Mouse (Mus musculus): ENCODE data around the gene Srcin1.

Srcin1 gene

DNA sequence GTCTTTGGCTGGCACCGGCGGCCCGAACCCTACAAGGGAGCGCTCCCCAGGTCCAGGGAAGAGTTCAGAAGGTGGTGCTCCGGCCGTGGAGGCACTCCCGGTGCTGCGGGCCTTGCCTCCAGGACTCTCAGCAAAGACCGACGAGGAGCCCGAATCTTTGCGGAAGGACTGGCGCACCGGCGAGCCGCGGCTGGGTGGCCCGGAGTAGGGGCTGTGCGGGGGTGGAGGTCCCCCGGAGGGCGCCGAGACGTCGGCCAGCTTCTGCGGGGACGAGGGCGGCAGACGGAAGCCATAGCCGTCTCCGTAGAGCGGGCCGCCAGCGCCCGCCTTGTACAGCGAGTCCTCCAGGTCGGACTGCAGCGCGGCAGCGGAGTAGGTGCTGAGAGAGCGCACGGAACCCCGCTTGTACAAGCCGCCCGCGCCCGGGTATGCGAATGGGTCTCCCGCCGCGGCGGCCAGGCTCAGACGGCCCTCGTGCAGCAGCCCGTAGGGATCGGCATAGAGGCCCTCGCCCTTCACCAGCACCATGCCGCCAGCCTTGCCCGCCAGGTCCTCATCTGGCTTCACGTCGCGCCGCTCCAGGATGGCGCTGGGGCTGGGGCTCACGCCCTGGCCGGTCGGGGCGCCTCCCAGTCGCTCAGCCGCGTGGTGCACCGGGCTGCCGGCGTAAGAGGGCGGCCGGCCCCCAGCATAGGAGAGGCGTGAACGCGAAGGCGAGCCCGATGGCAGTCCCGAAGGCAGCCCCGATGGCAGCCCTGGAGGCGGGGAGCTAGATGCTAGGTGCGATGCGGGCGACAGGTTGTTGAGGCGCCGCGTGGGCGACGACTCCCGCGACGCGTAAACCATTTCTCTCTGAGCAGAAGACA, 41.3 kb downstream of the Srcin1 start:
- CTCF ChIA-PET = no interaction called here

DNA sequence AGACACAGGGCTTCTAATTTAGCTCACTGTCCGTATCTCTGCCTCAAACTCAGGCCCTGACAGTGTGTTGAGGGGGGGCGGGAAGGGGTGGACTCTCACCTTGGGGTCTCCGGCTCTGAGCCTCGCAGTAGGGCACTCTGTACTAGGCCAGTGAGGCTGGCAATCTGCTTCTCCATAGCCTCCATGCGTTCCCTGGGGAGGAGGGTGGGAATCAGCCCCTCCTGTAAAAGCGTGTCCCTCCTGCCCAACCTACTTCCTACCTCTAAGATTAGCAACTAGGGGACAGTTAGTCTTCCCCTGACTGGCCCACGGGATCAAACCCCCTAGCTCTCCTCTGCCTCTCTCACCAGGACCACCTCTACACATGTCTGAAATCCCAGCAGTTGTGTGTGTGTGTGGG, 42.3 kb downstream of the Srcin1 start:
- CTCF ChIA-PET = no interaction called here

DNA sequence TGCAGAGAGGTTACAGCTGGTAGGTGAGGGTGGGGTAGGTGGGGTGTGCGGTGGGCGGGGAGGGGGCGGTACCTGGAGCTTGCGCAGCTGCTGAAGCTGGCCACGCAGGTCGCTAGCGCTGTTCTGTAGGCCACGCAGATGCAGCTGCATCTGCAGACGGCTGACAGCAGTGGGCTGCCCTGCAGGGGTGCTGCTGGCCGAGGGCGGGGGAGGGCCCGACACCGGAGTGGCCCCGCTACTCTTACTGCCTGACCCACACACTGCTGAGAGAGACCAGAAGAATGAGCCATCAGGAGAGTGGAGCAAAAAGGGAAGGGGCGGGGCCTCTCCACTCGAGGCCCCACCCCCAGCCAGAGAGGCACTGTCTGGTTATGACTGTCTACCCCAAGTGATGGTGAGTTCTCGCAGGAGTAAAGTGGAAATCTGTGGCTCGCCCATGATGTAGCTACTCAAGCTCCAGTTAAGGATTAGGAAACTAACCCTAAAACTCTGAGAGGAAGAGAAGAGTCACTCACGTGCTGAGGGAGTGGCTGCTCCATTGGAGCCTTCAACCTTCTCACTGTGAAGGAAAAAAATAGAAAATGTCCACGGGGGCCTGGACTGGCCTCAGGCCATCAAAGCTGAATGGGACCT, 42.9 kb downstream of the Srcin1 start:
- CTCF ChIA-PET = no interaction called here

DNA sequence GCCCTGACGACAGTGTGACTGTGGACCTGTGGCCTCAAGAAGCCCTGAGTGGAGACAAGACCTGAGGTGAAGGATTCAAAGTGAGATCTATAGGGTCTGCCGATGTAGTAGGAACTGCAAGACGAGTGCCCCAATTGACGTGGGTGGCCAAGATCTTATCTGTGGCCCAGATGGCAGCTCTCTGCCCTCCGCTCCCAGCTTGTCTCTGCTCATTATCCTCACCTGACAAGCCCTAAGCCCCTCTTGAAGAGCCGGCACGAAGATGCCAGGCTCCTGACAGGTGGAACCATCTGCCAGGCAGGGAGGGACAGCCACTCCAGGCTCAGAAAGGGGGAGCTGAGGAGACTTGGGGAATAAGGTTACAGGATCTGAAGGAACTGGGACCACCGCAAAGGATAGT, 43.6 kb downstream of the Srcin1 start:
- CTCF ChIA-PET = interaction anchor here (0.5 to 1.0 kb wide), 2 partner anchors 44 to 1781 kb away, joined by 3 to 4 read pairs; partner anchors contain the start of gene Srcin1

DNA sequence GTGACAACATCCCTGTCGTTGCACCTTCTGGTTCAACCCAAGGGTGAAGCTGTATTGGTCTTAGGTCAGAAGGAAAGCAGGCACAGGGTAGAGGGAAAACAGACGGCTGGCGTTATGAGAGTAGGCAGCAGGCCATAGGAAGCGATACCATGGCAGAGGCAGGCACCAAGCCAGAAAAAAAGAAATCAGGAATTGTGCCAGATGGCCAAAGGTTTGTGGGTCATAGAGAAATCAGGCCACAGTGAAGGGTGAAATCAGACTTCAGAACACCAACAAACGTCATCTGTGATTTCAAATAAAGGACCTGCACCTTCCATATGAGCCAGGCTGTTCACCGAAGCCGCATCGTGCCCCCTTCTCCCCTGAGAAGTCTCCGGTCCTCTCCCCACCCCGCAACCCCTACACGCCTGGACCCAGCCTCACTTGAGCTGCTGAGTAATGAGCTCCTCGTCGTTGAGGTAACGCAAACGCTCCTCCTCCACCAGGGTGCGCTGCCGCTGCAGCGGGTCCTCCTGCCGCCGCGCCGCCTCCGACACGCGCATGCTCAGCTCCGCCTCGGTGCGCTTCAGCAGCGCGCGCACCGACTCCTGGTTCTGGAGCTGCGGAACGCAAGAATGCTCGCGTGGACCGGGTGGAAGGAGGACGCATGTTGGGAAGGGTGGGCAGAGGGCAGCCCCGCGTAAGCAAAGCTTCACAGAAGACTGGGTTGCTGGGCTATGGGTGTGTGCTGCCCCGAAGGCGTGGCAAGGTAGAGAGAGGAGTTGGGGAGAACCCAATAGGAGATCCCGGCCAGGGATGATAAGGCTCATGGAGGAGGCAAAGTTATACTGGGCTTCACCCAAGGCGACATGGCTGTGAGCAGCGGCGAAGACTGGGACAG, 44.4 kb downstream of the Srcin1 start:
- CTCF ChIA-PET = interaction anchor here (0.5 to 1.0 kb wide), 2 partner anchors 44 to 1780 kb away, joined by 3 to 4 read pairs; partner anchors contain the start of gene Srcin1

DNA sequence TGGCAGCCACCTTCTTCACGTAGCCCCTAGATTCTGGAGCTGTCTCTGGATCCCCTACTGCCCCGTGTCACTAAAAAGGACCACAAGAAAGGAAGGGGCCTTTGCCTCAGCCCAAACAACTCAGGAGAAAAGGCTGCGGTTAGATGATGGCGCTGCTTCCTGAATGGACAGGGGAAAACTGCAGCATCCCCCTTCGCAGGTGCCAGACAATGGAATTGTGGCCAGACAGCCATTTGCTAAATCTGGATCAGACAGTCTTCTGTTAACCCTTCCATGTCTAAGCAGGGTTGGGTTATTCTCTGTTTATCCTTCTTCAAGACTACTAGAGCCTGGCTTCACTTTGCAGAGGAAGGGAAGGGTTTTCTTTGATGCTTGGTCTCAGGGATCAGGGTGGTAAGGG, 45.0 kb downstream of the Srcin1 start:
- CTCF ChIA-PET = no interaction called here

DNA sequence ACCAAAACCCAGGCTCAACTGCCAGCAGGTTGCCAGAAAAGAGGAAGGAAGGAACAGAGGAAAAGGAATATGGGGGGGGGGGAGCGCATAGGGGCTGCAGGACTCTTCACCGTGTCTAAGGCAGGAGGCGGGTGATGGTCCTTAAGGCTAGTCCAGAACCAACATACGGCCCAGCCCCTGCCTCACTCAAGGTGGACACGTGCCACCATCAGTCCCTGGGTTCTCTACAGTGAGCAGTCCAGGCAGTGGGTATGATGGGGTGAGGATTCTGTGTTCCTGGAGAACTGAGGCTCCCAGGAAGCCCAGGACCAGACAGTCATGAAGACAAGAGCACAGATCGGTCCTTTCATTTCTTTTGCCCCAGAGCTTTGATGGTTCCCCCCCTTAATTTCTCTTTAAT, 45.9 kb downstream of the Srcin1 start:
- CTCF ChIA-PET = interaction anchor here (0.8 kb wide), 1 partner anchor 404 kb away, joined by 18 read pairs; no protein-coding TSS in a partner anchor

DNA sequence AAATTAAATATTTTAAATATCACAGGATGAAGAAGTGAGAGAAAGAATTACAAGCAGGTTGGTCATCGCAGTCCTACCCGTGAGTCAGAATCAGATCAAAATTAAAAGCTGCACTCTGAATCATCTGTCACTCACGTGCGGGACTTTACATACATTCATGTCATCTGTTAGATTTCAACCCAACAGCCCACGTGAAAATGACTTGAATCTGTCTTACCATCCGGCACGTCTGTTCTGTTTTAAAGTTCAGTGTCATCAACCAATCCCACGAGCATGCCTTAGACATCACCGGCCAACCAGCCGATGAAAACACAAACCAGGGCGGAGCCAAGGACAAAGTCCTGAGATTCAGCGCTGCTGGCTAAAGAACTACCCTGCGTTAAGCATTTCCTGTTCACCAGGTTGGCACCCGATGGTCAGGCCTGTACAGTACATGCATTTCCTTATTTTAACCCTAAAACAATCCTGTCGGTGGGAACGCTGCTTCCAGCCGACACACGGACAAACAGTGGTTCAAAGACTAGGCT, 47.6 kb downstream of the Srcin1 start:
- CTCF ChIA-PET = no interaction called here

DNA sequence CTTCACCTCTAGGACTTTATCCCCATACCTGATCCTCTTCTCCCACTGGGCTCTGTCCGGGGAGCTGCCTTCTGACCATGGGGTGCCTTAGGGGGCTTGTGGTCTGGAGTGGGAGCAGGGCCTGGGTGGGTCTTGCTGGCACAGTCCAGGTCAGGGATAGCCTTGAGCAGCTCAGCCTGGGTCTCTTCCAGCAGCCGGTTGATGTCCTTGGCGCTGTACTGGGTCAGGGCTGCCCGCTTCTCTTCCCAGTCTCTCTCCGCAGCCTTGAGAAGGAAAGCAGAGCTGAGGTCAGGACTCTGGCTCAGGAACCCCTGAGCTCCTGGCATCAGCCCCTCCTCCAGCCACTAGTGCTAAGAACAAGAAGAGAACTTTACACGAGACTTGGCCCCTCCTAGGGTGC, 50.7 kb downstream of the Srcin1 start:
- CTCF ChIA-PET = interaction anchor here (0.7 to 0.8 kb wide), 2 partner anchors 27 to 87 kb away, joined by 4 read pairs; no protein-coding TSS in a partner anchor

DNA sequence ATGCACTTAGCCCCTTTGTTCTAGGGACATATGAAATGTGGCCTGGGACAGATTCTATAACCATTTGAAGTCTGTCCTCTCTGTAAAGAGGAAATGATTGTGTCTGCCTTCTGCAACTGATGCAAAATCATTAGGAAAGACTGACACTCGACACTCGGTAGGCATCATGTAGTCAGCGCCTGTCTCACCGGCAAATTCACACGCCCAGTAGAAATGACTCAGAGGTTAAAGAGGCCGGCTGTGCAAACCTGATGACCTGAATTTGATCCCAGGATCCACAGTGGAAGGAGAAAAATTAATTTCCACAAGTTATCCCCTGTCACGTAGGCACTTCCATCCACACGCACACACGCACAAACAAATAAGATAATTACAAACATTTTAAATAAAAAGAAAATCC, 51.7 kb downstream of the Srcin1 start:
- CTCF ChIA-PET = no interaction called here

DNA sequence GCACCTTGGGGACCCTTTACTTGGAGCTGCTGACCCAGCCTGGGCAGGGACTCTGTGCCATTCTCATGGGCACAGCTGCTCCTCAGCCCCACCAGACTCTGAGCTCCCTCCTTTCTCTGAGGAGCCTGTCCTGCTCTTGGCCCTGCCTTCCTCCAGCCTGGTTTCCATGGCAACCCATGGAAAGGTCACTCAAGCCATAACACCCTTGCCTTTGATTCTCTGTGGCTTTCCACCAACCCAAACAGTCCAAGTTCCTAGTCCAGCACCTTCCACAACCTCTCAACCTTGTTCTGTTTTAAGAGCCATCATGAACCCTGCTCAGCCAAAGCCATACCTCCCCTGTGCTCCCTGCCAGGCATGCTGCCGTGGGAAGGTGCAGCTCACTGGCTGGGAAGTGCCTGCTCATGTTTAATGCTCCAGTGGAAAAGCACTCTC, 52.1 kb downstream of the Srcin1 start:
- CTCF ChIA-PET = no interaction called here

DNA sequence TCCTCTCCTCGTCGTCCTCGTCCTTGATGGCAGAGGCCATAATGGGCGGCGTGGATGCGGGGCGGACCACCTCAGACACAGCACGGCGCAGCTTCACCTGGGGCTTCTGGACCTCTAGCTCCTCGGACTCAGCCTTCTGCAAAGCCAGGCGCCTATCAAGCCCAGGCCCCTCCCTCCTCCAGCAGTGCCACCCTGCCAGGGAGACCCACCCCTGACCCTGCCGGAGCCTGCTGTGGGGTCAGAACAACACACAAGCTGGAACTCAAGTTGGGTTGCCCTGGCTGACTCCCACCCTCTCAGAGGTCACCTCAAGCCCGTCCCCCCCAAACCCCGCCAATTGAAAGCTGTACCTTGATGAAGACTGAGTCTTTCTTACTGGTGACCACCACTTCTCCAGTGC, 52.9 kb downstream of the Srcin1 start:
- CTCF ChIA-PET = no interaction called here

DNA sequence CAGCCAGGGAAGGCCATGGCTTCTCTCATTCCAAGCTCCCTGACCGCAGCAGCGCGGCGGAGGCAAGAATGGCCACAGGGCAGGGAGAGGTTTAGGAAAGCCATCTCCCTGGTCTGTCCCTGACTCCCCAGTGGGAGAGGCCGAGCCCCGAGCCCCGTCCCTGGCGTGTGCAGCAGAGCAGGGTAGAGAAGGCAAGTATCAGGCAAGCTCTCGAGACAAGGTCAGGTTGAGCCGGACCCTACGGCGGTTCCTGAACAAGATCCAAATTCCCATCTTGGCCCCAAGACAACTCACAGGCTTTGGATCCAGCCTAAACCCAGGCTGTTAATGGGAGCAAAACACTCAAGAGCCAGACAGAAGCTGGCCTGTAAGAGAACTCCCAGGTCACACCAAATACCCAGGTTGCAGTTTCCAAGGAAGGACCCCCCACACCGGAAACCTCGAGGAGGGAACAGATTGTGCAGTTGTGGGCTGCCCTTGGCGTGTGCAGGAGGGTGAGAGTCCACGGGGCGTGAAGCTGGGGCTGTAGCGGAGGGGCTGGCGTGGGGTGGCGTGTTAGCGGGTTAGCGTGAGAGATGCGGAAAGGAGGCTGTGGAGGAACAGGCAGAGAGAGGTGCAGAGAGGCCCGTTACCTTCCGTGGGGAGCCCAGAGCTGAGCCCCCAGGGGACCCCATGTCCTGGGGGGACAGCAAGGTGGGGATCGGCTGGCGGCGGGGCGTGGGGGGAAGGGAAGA, 54.1 kb downstream of the Srcin1 start:
- CTCF ChIA-PET = no interaction called here

DNA sequence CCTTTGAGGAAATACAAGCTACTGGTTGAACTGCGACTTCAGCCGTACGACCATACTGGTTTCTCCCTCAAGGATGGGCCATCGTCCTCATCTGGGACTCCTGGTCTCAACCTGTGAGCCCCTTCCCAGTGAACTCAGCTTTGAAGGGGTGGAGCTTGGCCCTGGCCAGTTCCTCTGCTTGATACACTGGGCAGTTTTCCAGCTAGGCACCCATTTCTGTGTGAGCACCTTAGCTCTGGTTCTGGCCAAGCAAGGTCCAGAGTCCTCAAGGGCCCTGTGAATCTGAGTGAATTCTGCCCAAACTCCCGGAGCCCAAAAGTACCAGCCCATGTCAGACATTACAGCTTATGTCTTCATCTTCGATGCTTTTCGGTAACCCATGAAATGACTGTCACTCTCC, 55.4 kb downstream of the Srcin1 start:
- CTCF ChIA-PET = no interaction called here

DNA sequence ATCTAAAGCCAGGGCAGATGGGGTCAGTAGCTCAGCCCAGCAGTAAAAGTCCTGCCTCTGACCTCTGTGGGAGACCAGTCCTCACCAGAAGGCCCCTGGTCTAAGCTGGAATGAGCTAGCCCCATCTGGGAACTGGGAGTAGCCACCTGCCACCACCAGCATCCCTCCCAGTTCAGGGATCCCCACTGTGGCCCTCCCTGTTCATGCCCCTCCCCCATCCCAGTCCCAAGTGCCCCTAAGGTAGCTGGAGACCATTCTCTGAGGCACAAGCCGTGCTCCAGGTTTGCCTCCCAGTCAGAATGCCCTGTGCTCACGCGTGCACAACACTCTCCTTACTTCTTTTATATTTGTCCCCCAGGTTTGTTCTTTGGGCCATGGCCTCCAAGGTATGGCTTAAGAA, 62.9 kb downstream of the Srcin1 start:
- CTCF ChIA-PET = no interaction called here

DNA sequence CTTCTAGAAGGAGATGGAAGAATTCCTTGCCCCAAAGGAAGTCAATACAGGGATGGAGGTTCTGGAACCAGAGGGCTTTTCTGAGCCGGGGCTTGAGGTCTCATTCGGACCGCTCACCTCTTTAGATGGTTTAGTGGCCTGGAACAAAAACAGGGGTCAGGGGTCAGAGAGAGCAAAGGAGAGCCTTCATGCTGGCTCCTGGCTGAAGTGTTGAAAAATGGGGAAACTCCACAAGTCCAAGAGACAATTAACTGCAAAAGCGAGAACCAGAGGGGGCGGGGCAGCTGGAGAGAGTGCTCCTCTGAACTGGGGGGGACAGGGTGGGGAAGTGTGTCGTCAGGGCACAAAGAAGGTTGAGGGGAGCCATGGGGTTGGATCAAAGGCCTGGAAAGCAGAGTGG, 63.5 kb downstream of the Srcin1 start:
- CTCF ChIA-PET = interaction anchor here (0.6 kb wide), 1 partner anchor 92 kb away, joined by 4 read pairs; no protein-coding TSS in a partner anchor

DNA sequence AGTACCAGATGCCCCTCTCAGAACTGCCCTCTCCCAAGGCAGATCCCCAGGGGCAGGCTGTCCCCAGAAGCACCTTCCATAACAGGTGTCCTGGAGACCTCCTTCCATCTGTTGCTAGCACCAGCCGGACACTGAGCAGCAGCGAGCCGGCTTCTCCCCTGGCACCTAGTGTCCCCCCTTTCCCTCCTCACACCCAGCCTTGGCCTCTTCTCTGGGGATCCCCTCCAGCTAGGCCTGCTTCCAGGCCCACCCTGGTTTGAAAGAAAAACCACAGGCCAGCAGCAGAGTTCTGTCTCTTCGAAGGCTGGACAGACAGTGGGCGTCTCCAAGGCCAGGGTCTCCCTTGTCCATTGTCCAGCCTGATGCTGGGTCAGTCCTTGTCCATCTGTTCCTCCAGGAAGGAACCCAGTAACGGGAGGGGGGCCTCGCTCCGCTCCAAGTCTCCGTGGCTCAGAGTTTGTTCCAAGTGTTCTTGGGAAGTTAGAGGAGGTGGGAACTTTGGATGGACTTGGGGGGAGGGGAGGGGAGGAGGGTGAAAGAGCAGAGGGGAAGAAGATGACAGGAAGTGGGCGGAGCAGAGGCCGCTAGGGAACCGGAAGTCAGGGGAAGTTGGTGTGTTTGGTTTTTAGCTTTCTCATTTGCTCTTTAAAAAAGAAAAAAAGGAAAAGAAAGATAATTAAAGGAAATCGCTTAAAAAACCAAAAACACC, 64.2 kb downstream of the Srcin1 start:
- CTCF ChIA-PET = interaction anchor here (0.6 kb wide), 2 partner anchors 93 to 1443 kb away, joined by 3 to 4 read pairs; no protein-coding TSS in a partner anchor

DNA sequence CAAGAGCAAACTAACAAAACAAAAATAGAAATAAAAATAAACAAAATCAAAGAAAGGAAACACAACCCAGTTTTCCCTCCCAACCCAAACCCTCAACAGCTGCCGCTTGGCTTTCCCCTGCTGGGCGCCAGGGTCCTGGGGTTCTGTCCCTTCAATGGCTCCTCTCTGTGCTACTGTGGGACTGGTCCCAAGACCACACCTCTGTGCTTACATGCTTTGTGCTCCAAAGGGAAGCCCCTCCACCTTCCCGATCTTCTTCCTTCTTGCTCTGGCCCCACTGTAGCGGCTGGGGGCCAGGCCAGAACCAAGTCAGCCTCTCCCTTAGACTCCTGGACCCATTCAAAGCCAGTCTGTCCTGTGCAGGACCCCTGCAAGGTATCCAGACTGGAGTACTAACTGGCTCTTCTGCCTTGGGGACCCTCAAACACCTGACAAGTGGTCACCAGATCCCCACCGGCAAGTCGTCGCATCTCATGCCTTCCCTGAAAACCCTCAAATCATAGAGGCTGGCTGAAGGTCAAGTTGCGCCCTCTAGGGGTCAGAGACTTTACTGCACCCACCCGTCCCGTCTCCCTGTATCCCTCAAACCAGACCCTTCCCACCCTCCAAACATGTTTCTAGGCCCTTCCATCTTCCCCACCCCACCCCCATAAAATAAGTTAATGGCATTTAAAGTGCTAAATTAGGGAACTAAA, 64.9 kb downstream of the Srcin1 start:
- CTCF ChIA-PET = interaction anchor here (0.6 to 0.7 kb wide), 3 partner anchors 34 to 1443 kb away, joined by 3 to 8 read pairs (median 4); no protein-coding TSS in a partner anchor

DNA sequence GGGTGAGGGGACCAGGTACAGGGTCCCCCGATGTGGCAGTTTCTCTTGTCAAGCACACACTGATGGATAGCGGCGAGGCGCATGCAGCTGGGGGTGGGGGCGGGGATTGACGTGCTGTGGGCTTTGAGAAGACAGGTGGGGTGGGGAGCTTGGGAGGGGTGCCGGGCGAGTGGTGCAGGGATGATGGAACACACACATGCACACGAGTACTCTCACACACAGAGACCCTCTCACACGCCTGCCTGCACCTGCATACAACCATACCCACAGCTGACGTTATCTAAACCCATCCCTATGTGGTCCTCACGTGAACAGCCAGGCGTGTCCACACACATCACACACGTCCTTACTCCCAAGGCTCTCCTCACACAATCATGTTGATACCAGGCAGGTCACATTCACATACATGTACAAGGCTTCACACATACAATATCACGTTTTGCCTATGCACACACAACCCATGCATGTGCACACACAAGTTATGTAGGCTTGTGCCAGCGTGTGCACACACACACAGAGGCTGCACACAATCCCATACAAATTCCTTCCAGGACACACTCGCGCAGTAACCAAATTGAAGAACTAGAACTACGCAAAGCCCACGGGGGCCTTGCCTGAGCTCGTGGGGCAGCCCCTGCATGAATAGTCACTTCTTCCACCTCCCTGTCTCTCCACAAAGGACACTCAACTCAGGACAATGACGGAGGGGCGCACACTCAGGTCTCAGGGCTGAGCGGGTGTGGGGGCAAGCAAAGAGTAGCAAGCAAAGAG, 66.1 kb downstream of the Srcin1 start:
- CTCF ChIA-PET = no interaction called here

Data from spleen, embryonic (tissue).